Mouse (Mus musculus) embryonic fibroblast, embryonic 13.5 days (primary cell): ENCODE data around the gene Dbn1.

Experiments
- CTCF ChIP-seq: IDR thresholded peaks from 2 replicates; pipeline ENCODE4 v1.5.1; 2011; ENCODE audit warnings: mild to moderate bottlenecking, control low read depth, low read length, moderate library complexity, borderline replicate concordance; ENCODE audit not compliant: insufficient read depth
- POLR2A ChIP-seq: IDR thresholded peaks from 2 replicates; pipeline ENCODE4 v1.6.1; 2011; ENCODE audit warnings: low read depth, mild to moderate bottlenecking, control low read depth, low read length, moderate library complexity

GRCm38 (mm10) chr13:55444286-55444936 lies 43.5 kb downstream of the Dbn1 start:
- TF ChIP-seq CTCF (no peak), POLR2A (peak; percentile 61)
